Mouse (Mus musculus) gastrocnemius, adult 18-20 months (tissue): ENCODE data around the gene Samt2. TPM values are rescaled to one million over a fixed set of nuclear protein-coding genes. Genes with fewer than 3 reads are reported as not detected.
"Not testable (repeated sequence)": the region's sequence is repeated elsewhere in the genome, so short reads cannot be mapped to it uniquely, and the experiment has no call there.

Source experiments
- DNase-seq: peaks from one replicate; pipeline ENCODE4 v3.0.0; 2021; ENCODE audit warnings: low spot score
- long read RNA-seq, 2 experiments: library from polyadenylated mRNA; stranded (forward); transcript quantifications; one replicate each; pipeline ENCODE4 v2.0.0; 2021
- total RNA-seq, 2 experiments: library from RNA; stranded (reverse); gene quantifications; 2 replicates each; pipeline ENCODE4 v1.2.3; 2021

Samt2 gene
- not detected for total RNA-seq
- long read RNA-seq, experiment 1: 0 reads
- long read RNA-seq, experiment 2: 0 reads

DNA sequence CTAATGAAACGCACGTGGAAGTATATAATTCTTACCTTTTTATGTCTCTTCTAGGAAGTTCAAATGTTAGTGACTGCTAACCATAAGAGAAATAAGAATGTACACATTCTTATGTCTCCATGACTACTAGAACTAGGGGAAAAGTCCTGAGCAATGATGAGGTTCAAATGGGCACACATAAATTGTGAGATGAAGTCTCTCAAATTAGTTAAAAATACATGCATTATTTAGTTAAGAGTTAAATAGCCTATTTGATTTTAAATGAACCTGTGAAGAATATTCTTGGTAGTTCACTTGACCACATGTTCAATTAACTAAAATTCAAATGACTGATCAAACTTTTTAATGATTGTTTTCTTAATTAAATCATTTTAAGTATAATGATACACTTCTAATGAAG, at the start of gene Samt2:
TSS of gene Samt2 (minus strand) at position 101 of the 400 bp plus-strand sequence.
- not testable (repeated sequence) for DNase-seq

Other genes starting within 250 kb of the Samt2 start
- gene 4930524N10Rik, start 236.0 kb downstream of the Samt2 start, total RNA-seq: not detected
- gene Samt4, start 97.4 kb downstream of the Samt2 start, total RNA-seq: not detected